Comparison of ENCODE assay signal across 12 mouse cellular contexts in the genomic region with DNA sequence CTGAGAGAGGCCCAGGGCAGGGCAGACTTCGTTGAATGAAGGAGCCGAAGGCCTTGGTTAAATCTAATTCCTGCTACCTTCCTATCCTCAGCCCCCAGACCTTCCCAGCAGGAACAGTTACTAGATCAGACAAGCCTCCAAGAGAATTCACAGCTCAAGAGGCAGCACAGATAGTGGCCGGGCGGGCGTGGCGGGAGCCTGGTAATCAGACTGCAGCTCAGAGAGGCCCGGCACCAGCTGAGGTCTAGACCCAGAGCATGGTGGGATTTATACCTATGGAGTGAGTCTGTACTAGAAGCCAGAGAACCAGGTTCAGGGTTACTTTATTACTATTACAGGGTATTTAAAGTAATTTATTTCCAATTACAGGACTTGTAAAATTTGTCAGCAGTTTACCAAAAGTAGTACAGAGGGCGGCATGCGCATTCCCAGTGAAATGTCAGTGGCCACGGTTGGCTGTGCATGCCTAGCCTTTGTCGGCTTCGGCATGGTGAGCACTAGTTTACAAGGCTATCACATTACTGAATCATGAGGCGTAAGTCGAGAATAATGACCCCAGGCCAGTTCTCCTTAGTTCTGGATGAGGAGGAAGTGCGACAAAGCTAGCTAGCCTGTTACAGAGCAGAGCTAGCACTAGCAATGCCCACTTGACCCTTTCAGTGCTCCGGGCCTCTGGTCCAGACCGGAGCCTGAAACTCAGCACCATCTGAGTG. TPM values are rescaled to one million over a fixed set of nuclear protein-coding genes. Genes with fewer than 3 reads are reported as not detected.
DNase-seq lines count a peak whose midpoint lies in the region; ATAC-seq lines count a peak whose summit lies in the region.
"Had no signal": no experiment of that assay in that cellular context is flagged by ENCODE, and none has a peak within 500 bp of the region (broad histone marks: within the 10 kb centered on the region; RNA-seq: fewer than 3 reads in every experiment).

No protein-coding gene starts in this region.

- H3K9me3 ChIP-seq in heart, embryonic 10.5 days, result no peaks in the 10 kb centered on the region
- no peaks in the 10 kb centered on the region for H3K9me3 ChIP-seq in limb, embryonic 13.5 days
- H3K9me3 ChIP-seq: forebrain, embryonic 13.5 days had no signal

- ATAC-seq in limb, embryonic 13.5 days (ENCODE audit: low FRiP score, low read depth), result no peak
- ATAC-seq: forebrain, embryonic 13.5 days had no signal

- peaks cover 7% of the 10 kb centered on the region; the same call in 1 of the 2 replicates for H3K36me3 ChIP-seq in heart, embryonic 10.5 days
- H3K36me3 ChIP-seq in limb, embryonic 13.5 days, result peaks cover 48% of the 10 kb centered on the region

- peak overlapping the region; percentile 21; the same call in 1 of the 2 replicates for H3K4me2 ChIP-seq in limb, embryonic 13.5 days (replicated peaks)
- H3K4me2 ChIP-seq: forebrain, embryonic 13.5 days; hindbrain, embryonic 14.5 days had no signal

- peak overlapping the region; percentile 37; the same call in 1 of the 2 replicates for H3K27ac ChIP-seq in heart, embryonic 10.5 days
- no peak overlapping the region for H3K27ac ChIP-seq in limb, embryonic 13.5 days
- H3K27ac ChIP-seq: forebrain, embryonic 13.5 days; hindbrain, embryonic 14.5 days; liver, embryonic 14.5 days had no signal

- no peak overlapping the region for H3K4me3 ChIP-seq in heart, embryonic 10.5 days
- no peak overlapping the region for H3K4me3 ChIP-seq in limb, embryonic 13.5 days
- H3K4me3 ChIP-seq: forebrain, embryonic 13.5 days had no signal

- no peak overlapping the region for H3K9ac ChIP-seq in limb, embryonic 13.5 days
- H3K9ac ChIP-seq: forebrain, embryonic 13.5 days; hindbrain, embryonic 14.5 days; liver, embryonic 14.5 days had no signal

- 49% methylated on average over 17 of the region's 17 CpGs for WGBS in heart, embryonic 10.5 days
- 34% methylated on average over 17 of the region's 17 CpGs for WGBS in limb, embryonic 13.5 days

- DNase-seq in heart, embryonic 10.5 days (ENCODE audit: low spot score), result peak; percentile 83
- DNase-seq in heart, adult 11 months, result no peak
- peak; percentile 54 for DNase-seq in embryo, embryonic 10.5 days (ENCODE audit: low spot score)
- DNase-seq in kidney, adult 9 months, result peak; percentile 68
- no peak for DNase-seq in right cerebral cortex, adult 18-20 months
- DNase-seq in right cerebral cortex, postnatal 14 days, result no peak
- no peak for DNase-seq in thymus, postnatal 36 days
- DNase-seq: adrenal gland, adult 2 months had no signal

- no peaks in the 10 kb centered on the region for H3K27me3 ChIP-seq in heart, embryonic 10.5 days (ENCODE audit: insufficient read depth, poor library complexity, severe bottlenecking)
- H3K27me3 ChIP-seq in limb, embryonic 13.5 days, result 0 out of 2 replicates have a peak, but pooled peaks cover 2% of the 10 kb centered on the region
- H3K27me3 ChIP-seq: forebrain, embryonic 13.5 days had no signal

- peaks cover 22% of the 10 kb centered on the region for H3K4me1 ChIP-seq in heart, embryonic 10.5 days
- peaks cover 20% of the 10 kb centered on the region for H3K4me1 ChIP-seq in limb, embryonic 13.5 days

RNA-seq across cellular contexts. Expression of gene Rab11fip3, which starts 15.1 kb away (rescaled TPM):
- 12.3 and 16.6 TPM in 2 replicates for polyA plus RNA-seq in heart, embryonic 10.5 days (2016; fragmentation: Nextera tagmentation; extraction: Ambion mirVana)
- 19.5 and 20.5 TPM in 2 replicates for polyA plus RNA-seq in limb, embryonic 13.5 days (2015; fragmentation: Nextera tagmentation; extraction: Ambion mirVana)

RNA-seq across cellular contexts. Expression of gene Decr2, which starts 35.8 kb away (rescaled TPM):
- polyA plus RNA-seq in heart, embryonic 10.5 days (2016; fragmentation: Nextera tagmentation; extraction: Ambion mirVana), result 32.8 and 39.6 TPM in 2 replicates
- 35.3 and 36.2 TPM in 2 replicates for polyA plus RNA-seq in limb, embryonic 13.5 days (2015; fragmentation: Nextera tagmentation; extraction: Ambion mirVana)

RNA-seq across cellular contexts. Expression of gene Nme4, which starts 41.1 kb away (rescaled TPM):
- polyA plus RNA-seq in heart, embryonic 10.5 days (2016; fragmentation: Nextera tagmentation; extraction: Ambion mirVana), result 115 and 137 TPM in 2 replicates
- 125 and 135 TPM in 2 replicates for polyA plus RNA-seq in limb, embryonic 13.5 days (2015; fragmentation: Nextera tagmentation; extraction: Ambion mirVana)

RNA-seq across cellular contexts. Expression of gene Tmem8, which starts 58.8 kb away (rescaled TPM):
- polyA plus RNA-seq in heart, embryonic 10.5 days (2016; fragmentation: Nextera tagmentation; extraction: Ambion mirVana), result 0.71 and 1.2 TPM in 2 replicates
- polyA plus RNA-seq in limb, embryonic 13.5 days (2015; fragmentation: Nextera tagmentation; extraction: Ambion mirVana), result 0.97 and 1.0 TPM in 2 replicates

Comparison
In these comparisons a context has a peak if more than half of its experiments do, and no peak if none do; other contexts are left out.
1. DNase-seq: peak in heart, embryonic 10.5 days (single experiment), embryo, embryonic 10.5 days (single experiment) and kidney, adult 9 months (single experiment); none in heart, adult 11 months (single experiment), right cerebral cortex, adult 18-20 months (single experiment), right cerebral cortex, postnatal 14 days (single experiment) and thymus, postnatal 36 days (0 of 2).